Mouse (Mus musculus): ENCODE measurements around the gene Sypl.

The Sypl gene

GRCm38 (mm10) chr12:32953596-32954215 lies at the start of gene Sypl:
TSS of gene Sypl (plus strand) at chr12:32953891.
- peak; percentile 98 for DNase-seq (ENCODE audit: low spot score in 2 of 2)

DNA sequence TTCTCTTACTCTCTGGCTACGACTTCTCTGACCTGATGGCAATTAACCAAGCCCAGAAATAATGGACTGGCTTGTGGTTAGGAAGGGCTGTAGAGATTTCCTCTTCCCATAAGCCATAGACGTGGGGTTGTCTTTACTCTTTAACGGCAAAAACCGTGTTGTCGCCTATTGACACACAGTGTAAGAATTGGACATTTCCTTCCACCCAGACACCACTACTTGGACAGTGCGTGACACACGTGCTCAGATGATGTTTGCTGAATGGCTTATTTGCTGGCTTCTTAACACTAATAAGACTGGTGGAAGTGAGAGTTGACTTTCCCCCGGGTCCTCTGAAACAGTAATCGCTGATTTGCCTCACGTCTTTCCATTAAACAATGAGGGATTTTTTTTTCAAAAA lies 44.0 kb upstream of the Sypl start:
- DNase-seq (ENCODE audit: low spot score in 2 of 2), result no peak

GRCm38 (mm10) chr12:32910092-32910491 lies 43.6 kb upstream of the Sypl start:
- DNase-seq (ENCODE audit: low spot score in 2 of 2), result peak in 1 of 2 experiments; percentile 57

DNA sequence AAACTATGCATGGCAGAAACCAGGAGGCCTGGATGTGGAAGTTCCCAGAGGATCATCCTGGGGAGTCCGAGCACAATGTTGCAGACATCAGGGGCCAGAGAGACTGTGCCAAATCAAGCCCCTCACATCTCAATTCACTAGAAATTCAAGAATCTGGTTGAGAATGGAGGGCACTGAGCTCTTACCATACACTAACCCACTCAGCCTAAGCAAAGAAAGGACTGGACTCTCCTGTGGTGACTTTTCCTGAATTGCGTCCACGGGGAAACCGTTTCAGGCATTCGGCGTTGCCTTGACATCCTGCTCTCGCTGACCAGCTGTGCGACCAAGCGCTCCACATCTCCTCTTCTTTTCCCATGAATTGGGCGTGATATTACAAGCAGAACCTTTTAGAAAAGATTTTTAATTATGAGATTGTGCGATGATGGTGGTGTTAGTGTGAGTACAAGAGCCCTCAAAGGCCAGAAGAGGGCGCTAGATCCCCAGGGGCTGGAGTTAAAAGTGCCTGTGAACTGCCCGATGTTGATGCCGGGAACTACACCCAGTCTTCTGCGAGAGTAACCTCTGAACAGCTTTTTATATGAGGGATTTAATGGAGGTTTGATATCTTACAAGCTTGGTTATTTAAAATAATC lies 43.0 kb upstream of the Sypl start:
- DNase-seq (ENCODE audit: low spot score in 2 of 2), result no peak

DNA sequence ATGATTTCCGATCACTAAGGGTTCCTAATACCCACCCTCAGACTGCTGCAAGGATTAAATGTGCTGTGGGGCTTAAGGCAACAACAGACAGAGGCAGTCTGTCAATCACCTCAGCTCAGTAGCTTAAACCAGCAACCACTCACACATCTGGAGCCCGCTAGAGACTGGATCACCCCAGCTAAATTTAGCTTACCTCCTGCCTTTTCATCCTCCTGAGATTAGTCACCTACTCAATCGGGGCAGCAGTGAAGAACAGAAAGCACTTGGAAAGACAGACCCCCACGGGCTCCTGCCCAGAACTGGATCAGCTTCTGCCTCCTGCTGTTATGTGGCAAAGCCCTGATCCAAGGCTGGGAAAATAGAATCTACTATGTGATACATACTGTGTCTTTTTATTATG lies 42.1 kb upstream of the Sypl start:
- no peak for DNase-seq (ENCODE audit: low spot score in 2 of 2)

GRCm38 (mm10) chr12:32912772-32913171 lies 40.9 kb upstream of the Sypl start:
- no peak for DNase-seq (ENCODE audit: low spot score in 2 of 2)

- DNase-seq (ENCODE audit: low spot score in 2 of 2), result no peak
Measured at GRCm38 (mm10) chr12:32918683-32919082, 35.0 kb upstream of the Sypl start.

- no peak for DNase-seq (ENCODE audit: low spot score in 2 of 2)
Measured at GRCm38 (mm10) chr12:32919091-32919490, 34.6 kb upstream of the Sypl start.

- no peak for DNase-seq (ENCODE audit: low spot score in 2 of 2)
Measured at GRCm38 (mm10) chr12:32919527-32919926, 34.2 kb upstream of the Sypl start.

GRCm38 (mm10) chr12:32920185-32920788 lies 33.4 kb upstream of the Sypl start:
- DNase-seq (ENCODE audit: low spot score in 2 of 2), result peak; percentile 44 to 57

DNA sequence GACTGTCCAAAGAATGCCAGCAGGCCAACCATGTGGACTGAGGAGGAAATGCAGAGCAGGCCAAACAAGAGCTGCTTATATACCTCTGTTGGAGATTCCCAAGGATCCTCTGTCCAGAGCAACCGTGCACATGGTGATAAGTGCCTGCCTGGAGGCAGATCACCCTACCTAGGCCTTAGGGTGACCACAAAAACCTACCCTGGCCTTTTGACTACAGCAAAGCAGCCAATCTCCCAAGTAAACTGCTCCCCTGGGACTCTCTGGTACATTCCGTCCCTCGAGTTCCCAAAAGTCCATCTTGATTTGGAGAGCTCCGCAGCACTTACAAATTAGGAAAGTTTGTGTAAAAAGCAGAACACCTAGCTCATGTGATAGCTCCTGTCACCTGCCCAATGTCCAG lies 32.6 kb upstream of the Sypl start:
- DNase-seq (ENCODE audit: low spot score in 2 of 2), result no peak

GRCm38 (mm10) chr12:32921532-32922131 lies 32.1 kb upstream of the Sypl start:
- DNase-seq (ENCODE audit: low spot score in 2 of 2), result no peak

DNA sequence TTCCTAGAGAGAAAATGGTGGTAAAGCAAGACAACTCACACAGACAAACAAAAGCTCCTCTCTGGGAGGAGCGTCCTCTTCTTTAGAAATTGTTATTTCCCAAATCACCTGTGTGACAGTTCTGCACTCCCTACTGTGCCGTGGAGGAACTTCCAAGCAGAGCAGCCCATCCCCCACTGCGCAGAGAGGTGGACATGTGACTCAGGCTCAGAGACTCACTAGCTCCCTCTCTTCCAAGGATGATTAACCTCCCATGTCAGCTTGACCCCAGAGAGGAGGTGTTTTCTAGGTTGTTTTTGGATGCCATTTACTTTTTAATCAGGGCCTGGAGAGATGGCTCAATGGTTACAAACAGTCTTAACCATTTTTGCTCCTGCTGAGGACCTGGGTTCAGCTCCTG lies 29.4 kb upstream of the Sypl start:
- DNase-seq (ENCODE audit: low spot score in 2 of 2), result no peak

- DNase-seq (ENCODE audit: low spot score in 2 of 2), result no peak
Measured at GRCm38 (mm10) chr12:32926331-32927172, 27.1 kb upstream of the Sypl start.

DNA sequence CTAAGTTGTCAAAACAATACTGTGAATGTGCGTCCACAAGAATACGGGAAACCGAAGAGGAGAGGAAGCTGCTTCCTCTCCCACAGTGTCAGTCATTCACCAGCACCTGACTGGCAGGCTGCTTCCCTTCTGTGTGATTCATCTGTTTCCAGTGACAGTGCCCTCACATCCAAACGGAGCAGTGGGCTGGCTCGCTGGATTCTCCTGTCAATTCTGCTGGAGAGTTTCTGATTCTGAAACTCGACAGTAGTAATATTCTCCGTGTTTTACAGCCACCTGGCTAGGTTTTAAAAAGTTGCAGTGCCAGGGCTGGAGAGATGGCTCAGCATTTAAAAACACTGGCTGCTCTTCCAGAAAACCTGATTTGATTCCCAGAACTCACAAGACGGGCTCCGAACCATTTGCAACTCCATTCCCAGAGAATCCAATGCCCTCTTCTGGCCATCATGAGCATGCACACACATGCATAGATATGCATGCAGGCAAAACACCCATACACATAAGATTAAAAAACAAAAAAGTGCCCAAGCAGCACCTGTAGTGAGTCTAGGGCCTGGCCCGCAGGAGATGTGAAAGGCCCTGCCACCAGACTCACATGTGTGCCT lies 26.4 kb upstream of the Sypl start:
- no peak for DNase-seq (ENCODE audit: low spot score in 2 of 2)

DNA sequence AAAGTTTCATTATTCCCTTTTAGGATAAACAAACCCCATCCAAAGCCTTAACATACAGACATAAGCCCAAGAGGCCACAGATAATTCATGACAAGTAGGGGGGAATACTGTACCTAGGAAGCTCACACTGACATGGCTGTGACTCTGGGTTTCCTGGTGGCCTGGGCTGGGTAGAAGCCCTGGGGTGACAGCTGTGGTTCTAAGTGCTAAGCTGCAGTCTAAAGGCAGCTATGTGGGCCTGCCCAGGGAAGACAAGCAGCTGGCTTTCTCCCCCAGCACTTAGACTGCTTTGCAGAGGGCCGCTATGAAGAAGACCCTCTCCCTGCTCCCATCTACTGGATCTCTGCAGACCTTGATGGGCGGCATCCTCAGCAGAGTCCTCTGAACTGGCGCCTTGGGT lies 25.5 kb upstream of the Sypl start:
- DNase-seq (ENCODE audit: low spot score in 2 of 2), result no peak

DNA sequence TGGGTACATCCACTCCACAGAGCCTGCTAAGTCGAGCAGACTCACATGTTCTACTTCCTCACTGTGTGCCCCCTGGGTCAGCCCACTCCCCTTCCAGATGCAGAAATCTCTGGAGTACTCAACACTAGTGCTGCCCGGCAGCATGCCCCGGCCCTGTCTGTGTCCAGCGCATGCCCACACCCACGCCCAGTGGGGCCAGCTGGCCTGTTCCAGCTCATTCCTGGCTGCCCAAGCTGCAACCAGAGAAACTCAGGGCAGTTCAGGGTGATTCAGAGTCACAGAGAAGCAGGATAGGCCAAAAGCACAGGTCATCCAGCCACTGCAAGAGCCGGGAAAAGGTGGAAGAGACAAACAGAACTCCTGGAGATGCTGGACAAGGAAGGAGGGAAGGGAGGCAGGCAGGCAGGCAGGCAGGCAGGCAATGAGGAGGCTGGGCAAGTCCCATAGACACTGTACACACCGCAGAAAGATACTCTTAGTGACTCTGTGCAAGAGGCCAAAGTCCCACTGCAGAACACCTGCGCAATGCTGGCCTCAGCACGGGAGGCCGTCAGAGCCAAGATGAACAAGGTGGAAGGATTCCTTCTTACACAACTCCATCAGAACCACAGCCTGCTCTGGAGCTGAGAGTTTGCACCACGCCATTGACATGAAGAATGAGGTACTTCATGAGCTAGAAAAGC lies 23.7 kb upstream of the Sypl start:
- no peak for DNase-seq (ENCODE audit: low spot score in 2 of 2)

DNA sequence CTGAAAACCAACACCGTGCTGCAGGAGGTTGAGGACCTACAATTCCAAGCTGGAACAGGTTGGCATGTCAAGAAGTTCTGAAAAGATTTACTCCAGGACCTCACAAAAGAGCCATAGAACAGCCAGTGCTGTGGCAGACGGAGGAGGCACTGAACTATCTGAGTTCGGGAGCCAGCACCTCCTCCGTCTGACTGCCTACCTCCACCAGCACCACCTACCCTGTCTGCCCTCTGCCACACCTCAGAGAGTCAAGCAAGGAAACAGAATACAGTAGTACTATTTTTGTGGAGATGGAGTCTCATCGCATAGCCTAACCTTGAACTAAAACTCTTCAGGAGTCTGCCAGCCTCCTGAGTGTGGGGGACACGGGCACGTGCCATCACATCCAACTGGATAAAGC lies 23.1 kb upstream of the Sypl start:
- DNase-seq (ENCODE audit: low spot score in 2 of 2), result no peak

GRCm38 (mm10) chr12:32936246-32936946 lies 17.3 kb upstream of the Sypl start:
- no peak for DNase-seq (ENCODE audit: low spot score in 2 of 2)

GRCm38 (mm10) chr12:32941141-32941540 lies 12.6 kb upstream of the Sypl start:
- DNase-seq (ENCODE audit: low spot score in 2 of 2), result no peak

Measured in heart, adult 9 months (tissue).